In genomic region chr1:163443832-163444231, GRCm38 (mm10) we compare ENCODE assay signal across 12 mouse cellular contexts. TPM values are rescaled to one million over a fixed set of nuclear protein-coding genes. Genes with fewer than 3 reads are reported as not detected.
A peak's percentile ranks its signal among the peaks of the same experiment; 100 is the strongest.
DNase-seq lines count a peak whose midpoint lies in the region; ATAC-seq lines count a peak whose summit lies in the region.
"Had no signal": no experiment of that assay in that cellular context is flagged by ENCODE, and none has a peak within 500 bp of the region (broad histone marks: within the 10 kb centered on the region; RNA-seq: fewer than 3 reads in every experiment).

No protein-coding gene starts in this region.

- H3K4me3 ChIP-seq in heart, embryonic 16.5 days (ENCODE audit: low read length) = no peak overlapping the region
- H3K4me3 ChIP-seq in limb, embryonic 12.5 days (replicated peaks) = no peak overlapping the region
- H3K4me3 ChIP-seq in midbrain, embryonic 10.5 days = no peak overlapping the region
- H3K4me3 ChIP-seq in midbrain, embryonic 11.5 days (ENCODE audit: low read depth, low read length) = no peak overlapping the region
- H3K4me3 ChIP-seq: forebrain, embryonic 12.5 days; myocyte; stomach, embryonic 15.5 days had no signal

- DNase-seq in adrenal gland, postnatal 14 days = peak; percentile 47
- no peak for DNase-seq in adrenal gland, adult 8-10 months
- peak; percentile 8 for DNase-seq in adrenal gland, postnatal 25 days
- no peak for DNase-seq in frontal cortex, postnatal 36 days (ENCODE audit: low spot score in 2 of 2)
- DNase-seq in midbrain, embryonic 10.5 days (ENCODE audit: low spot score) = no peak
- DNase-seq in midbrain, embryonic 11.5 days (ENCODE audit: low spot score, missing footprints) = no peak
- DNase-seq: B cell, adult 2 months had no signal

- H3K27ac ChIP-seq in heart, embryonic 16.5 days (ENCODE audit: low read length) = no peak overlapping the region
- H3K27ac ChIP-seq in limb, embryonic 12.5 days = peak overlapping the region; percentile 47
- no peak overlapping the region for H3K27ac ChIP-seq in midbrain, embryonic 10.5 days (replicated peaks)
- no peak overlapping the region for H3K27ac ChIP-seq in midbrain, embryonic 11.5 days (ENCODE audit: low read depth, low read length)
- H3K27ac ChIP-seq: forebrain, embryonic 12.5 days; stomach, embryonic 15.5 days had no signal

- 0 out of 2 replicates have a peak overlapping the region, but pooled peaks have one; percentile 1 for H3K4me2 ChIP-seq in heart, embryonic 16.5 days (ENCODE audit: low read depth, low read length)
- H3K4me2 ChIP-seq in limb, embryonic 12.5 days = peak overlapping the region; percentile 15; the same call in 1 of the 2 replicates
- no peak overlapping the region for H3K4me2 ChIP-seq in midbrain, embryonic 11.5 days
- H3K4me2 ChIP-seq: forebrain, embryonic 12.5 days; stomach, embryonic 15.5 days had no signal

- H3K9ac ChIP-seq in heart, embryonic 16.5 days (ENCODE audit: low read length) = no peak overlapping the region
- H3K9ac ChIP-seq in limb, embryonic 12.5 days (replicated peaks) = no peak overlapping the region
- H3K9ac ChIP-seq in midbrain, embryonic 11.5 days (ENCODE audit: low read length) = no peak overlapping the region
- H3K9ac ChIP-seq: forebrain, embryonic 12.5 days; stomach, embryonic 15.5 days had no signal

- H3K36me3 ChIP-seq in heart, embryonic 16.5 days (ENCODE audit: control insufficient read depth, insufficient read depth) = no peaks in the 10 kb centered on the region
- H3K36me3 ChIP-seq in limb, embryonic 12.5 days = no peaks in the 10 kb centered on the region
- H3K36me3 ChIP-seq in midbrain, embryonic 10.5 days = no peaks in the 10 kb centered on the region
- no peaks in the 10 kb centered on the region for H3K36me3 ChIP-seq in midbrain, embryonic 11.5 days (ENCODE audit: control insufficient read depth, insufficient read depth, low read length)
- H3K36me3 ChIP-seq: forebrain, embryonic 12.5 days; stomach, embryonic 15.5 days had no signal

- peak; percentile 70 for ATAC-seq in heart, embryonic 16.5 days (replicated peaks; ENCODE audit: extremely low read depth, insufficient read depth, low FRiP score)
- peak; percentile 71; the same call in 1 of the 2 replicates for ATAC-seq in limb, embryonic 12.5 days (ENCODE audit: insufficient number of reproducible peaks, insufficient read depth, low FRiP score, low TSS enrichment, low read depth)
- no peak for ATAC-seq in midbrain, embryonic 11.5 days (ENCODE audit: low FRiP score)

- no peaks in the 10 kb centered on the region for H3K9me3 ChIP-seq in heart, embryonic 16.5 days (replicated peaks; ENCODE audit: control insufficient read depth, low read length)
- H3K9me3 ChIP-seq in limb, embryonic 12.5 days = no peaks in the 10 kb centered on the region
- no peaks in the 10 kb centered on the region for H3K9me3 ChIP-seq in midbrain, embryonic 10.5 days (replicated peaks)
- no peaks in the 10 kb centered on the region for H3K9me3 ChIP-seq in midbrain, embryonic 11.5 days (ENCODE audit: control insufficient read depth, low read length)
- H3K9me3 ChIP-seq: forebrain, embryonic 12.5 days; stomach, embryonic 15.5 days had no signal

- peaks cover 8% of the 10 kb centered on the region for H3K4me1 ChIP-seq in heart, embryonic 16.5 days (ENCODE audit: control insufficient read depth, insufficient read depth, low read length)
- peaks cover 38% of the 10 kb centered on the region for H3K4me1 ChIP-seq in limb, embryonic 12.5 days (replicated peaks)
- no peaks in the 10 kb centered on the region for H3K4me1 ChIP-seq in midbrain, embryonic 10.5 days
- H3K4me1 ChIP-seq in midbrain, embryonic 11.5 days (ENCODE audit: control insufficient read depth, insufficient read depth, low read length) = no peaks in the 10 kb centered on the region
- H3K4me1 ChIP-seq: forebrain, embryonic 12.5 days; stomach, embryonic 15.5 days had no signal

- WGBS in heart, embryonic 16.5 days = 8% methylated on average over 3 of the region's 3 CpGs
- WGBS in limb, embryonic 12.5 days = 3% methylated on average over 3 of the region's 3 CpGs
- WGBS in midbrain, embryonic 10.5 days = 63% methylated on average over 3 of the region's 3 CpGs
- WGBS in midbrain, embryonic 11.5 days = 63% methylated on average over 3 of the region's 3 CpGs

- H3K27me3 ChIP-seq in heart, embryonic 16.5 days (ENCODE audit: control insufficient read depth, insufficient read depth, low read length) = no peaks in the 10 kb centered on the region
- no peaks in the 10 kb centered on the region for H3K27me3 ChIP-seq in limb, embryonic 12.5 days
- no peaks in the 10 kb centered on the region for H3K27me3 ChIP-seq in midbrain, embryonic 10.5 days (ENCODE audit: low read depth, poor library complexity, severe bottlenecking)
- H3K27me3 ChIP-seq in midbrain, embryonic 11.5 days (ENCODE audit: control insufficient read depth, insufficient read depth, low read length) = no peaks in the 10 kb centered on the region
- H3K27me3 ChIP-seq: forebrain, embryonic 12.5 days; stomach, embryonic 15.5 days had no signal

RNA-seq across cellular contexts. Expression of gene Gorab, which starts 40.4 kb away (rescaled TPM):
- 10.6 and 11.8 TPM in 2 replicates for total RNA-seq in adrenal gland, postnatal 14 days (2021)
- 10 to 100 TPM; 10.8 to 16.5 (median 13.5) TPM for total RNA-seq in adrenal gland, adult 8-10 months (2022)
- total RNA-seq in adrenal gland, postnatal 25 days (2021) = 12.7 and 16.0 TPM in 2 replicates
- polyA plus RNA-seq in heart, embryonic 16.5 days (2015; fragmentation: Nextera tagmentation; extraction: Ambion mirVana) = 9.3 and 10.1 TPM in 2 replicates
- polyA plus RNA-seq in limb, embryonic 12.5 days (2016; fragmentation: Nextera tagmentation; extraction: Ambion mirVana) = 39.8 and 40.1 TPM in 2 replicates
- polyA plus RNA-seq in midbrain, embryonic 10.5 days (2016; fragmentation: Nextera tagmentation; extraction: Ambion mirVana) = 23.8 and 26.0 TPM in 2 replicates
- polyA plus RNA-seq in midbrain, embryonic 11.5 days (2014; fragmentation: Nextera tagmentation; extraction: Ambion mirVana) = 27.9 and 28.0 TPM in 2 replicates

Comparison
In these comparisons a context has a peak if more than half of its experiments do, and no peak if none do; other contexts are left out.
1. DNase-seq: peak in adrenal gland, postnatal 14 days (single experiment) and adrenal gland, postnatal 25 days (single experiment); none in adrenal gland, adult 8-10 months (single experiment), frontal cortex, postnatal 36 days (0 of 2), midbrain, embryonic 10.5 days (single experiment) and midbrain, embryonic 11.5 days (single experiment).